Mouse (Mus musculus): Measurements from ENCODE around the gene Cdkl3. TPM values are rescaled to one million over a fixed set of nuclear protein-coding genes. Genes with fewer than 3 reads are reported as not detected.

Cdkl3 gene
- polyA plus RNA-seq, 1 experiment, result 1.8 TPM

DNA sequence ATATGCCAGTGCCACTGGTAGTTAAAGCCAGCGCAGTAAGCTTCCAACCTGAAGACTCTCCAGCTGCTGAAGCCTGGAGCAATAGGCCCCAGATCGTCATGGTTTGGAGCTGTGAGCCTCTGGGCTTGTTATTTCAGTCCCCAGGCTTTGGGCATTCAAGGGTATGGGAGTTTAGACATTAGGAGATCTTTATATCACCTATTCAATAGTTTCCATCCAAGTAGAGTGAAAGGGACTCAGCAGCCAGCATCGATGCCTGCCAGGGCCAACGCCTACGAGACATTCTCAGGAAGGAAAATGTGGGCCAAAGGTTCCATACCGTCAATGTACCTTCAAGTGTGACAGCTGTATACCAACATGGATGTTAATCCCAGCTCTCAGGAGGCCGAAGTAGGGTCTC is 41.7 kb upstream of the Cdkl3 start:
- TF ChIP-seq POLR2A (IDR thresholded peaks at IDR 0.05; ENCODE audit: low read depth, low read length), result no peak
- no peak for TF ChIP-seq CTCF (conservative IDR thresholded peaks at IDR 0.05; ENCODE audit: insufficient read depth, insufficient read length, low read depth, low read length)
- Histone ChIP-seq H3K4me3 (ENCODE audit: insufficient read depth, low read depth, low read length) (no peak overlapping the region), H3K4me1 (ENCODE audit: control insufficient read depth, insufficient read depth, low read length) (no peaks in the 10 kb centered on the region), H3K36me3 (ENCODE audit: control insufficient read depth, insufficient read depth, low read length) (no peaks in the 10 kb centered on the region), H3K27ac (ENCODE audit: insufficient read depth, low read depth, low read length) (no peak overlapping the region), H3K27me3 (replicated peaks; ENCODE audit: control insufficient read depth, insufficient read depth, low read length) (no peaks in the 10 kb centered on the region)
- 91% methylated on average over 7 of the region's 7 CpGs for WGBS
- no peak for DNase-seq

DNA sequence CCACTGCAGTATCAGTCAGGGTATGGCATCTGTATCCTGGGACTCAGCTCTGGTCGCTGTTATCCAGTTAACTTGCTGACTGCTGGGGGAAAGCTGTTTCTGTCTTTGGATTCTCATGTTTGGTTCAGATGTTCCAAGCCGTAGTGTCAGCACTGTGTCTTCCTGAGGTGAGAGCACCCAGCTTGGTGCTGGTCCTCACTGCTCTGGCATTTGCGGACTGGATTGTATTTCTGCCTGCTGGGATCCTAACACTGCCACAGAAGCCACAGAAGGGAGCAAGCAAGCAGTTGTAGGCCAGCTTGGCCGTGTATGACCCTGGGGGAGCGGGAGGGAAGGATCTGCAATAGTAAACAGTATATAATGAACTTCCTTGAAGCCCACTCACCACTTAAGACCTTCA is 37.4 kb upstream of the Cdkl3 start:
- TF ChIP-seq POLR2A (IDR thresholded peaks at IDR 0.05; ENCODE audit: low read depth, low read length) (no peak), CTCF (conservative IDR thresholded peaks at IDR 0.05; ENCODE audit: insufficient read depth, insufficient read length, low read depth, low read length) (no peak)
- Histone ChIP-seq H3K4me1 (ENCODE audit: control insufficient read depth, insufficient read depth, low read length) (no peaks in the 10 kb centered on the region), H3K36me3 (ENCODE audit: control insufficient read depth, insufficient read depth, low read length) (no peaks in the 10 kb centered on the region), H3K27me3 (replicated peaks; ENCODE audit: control insufficient read depth, insufficient read depth, low read length) (no peaks in the 10 kb centered on the region), H3K27ac (ENCODE audit: insufficient read depth, low read depth, low read length) (no peak overlapping the region), H3K4me3 (ENCODE audit: insufficient read depth, low read depth, low read length) (no peak overlapping the region)
- WGBS, result 83% methylated on average over 5 of the region's 5 CpGs
- no peak for DNase-seq

DNA sequence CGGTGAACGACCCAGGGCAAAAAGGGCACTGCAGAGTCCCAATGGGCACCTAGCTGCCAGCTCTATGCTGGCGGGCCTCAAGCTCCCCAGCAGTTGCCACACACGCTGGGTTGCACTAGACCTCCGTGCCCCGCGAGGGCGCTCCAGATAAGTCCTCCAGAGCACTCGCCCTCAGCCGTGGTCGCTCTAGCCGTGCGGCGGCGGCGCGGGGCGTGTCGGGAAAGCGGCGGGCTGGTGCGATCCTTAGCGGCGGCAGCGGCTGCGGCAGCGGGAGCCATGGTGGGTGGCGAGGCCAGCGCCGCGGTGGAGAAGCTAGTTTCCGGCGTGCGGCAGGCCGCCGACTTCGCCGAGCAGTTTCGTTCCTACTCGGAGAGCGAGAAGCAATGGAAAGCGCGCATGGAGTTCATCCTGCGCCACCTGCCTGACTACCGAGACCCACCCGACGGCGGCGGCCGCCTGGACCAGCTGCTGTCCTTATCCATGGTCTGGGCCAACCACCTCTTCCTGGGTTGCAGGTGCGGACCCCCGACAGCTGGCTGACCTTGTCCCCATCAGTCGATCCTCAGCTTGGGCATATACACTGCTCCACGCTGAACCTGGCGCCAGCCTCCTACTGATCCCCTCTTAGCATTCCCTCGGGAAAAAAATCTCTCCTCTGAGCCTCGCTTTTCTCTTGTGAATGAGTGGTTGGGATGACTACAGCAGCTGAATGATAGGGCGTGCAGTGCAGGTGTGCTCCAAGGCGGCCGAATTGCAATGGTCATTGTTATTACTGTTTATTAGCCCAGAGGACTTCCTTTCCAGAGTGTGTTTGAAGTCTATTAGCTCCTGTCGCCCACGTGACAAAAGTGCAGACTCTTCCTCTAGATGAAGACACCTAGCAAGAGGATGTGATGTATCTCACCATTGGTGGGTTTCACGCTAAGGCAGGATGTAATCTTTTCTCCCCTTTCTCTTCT is 36.3 kb upstream of the Cdkl3 start, which contains the start of gene Cdkn2aipnl:
Gene Cdkn2aipnl, plus strand, starts transcription at position 219 of the 959 bp plus-strand sequence.
- DNase-seq, result peak; percentile 97
- Histone ChIP-seq H3K27me3 (replicated peaks; ENCODE audit: control insufficient read depth, insufficient read depth, low read length) (no peaks in the 10 kb centered on the region), H3K36me3 (ENCODE audit: control insufficient read depth, insufficient read depth, low read length) (no peaks in the 10 kb centered on the region), H3K4me1 (ENCODE audit: control insufficient read depth, insufficient read depth, low read length) (no peaks in the 10 kb centered on the region), H3K27ac (ENCODE audit: insufficient read depth, low read depth, low read length) (no peak within 1 kb of the TSS), H3K4me3 (ENCODE audit: insufficient read depth, low read depth, low read length) (peak within 1 kb of the TSS; percentile 71)
- 2% methylated on average over 63 of the region's 63 CpGs for WGBS
- TF ChIP-seq CTCF (conservative IDR thresholded peaks at IDR 0.05; ENCODE audit: insufficient read depth, insufficient read length, low read depth, low read length), result peak; percentile 81
- TF ChIP-seq POLR2A (IDR thresholded peaks at IDR 0.05; ENCODE audit: low read depth, low read length), result no peak

DNA sequence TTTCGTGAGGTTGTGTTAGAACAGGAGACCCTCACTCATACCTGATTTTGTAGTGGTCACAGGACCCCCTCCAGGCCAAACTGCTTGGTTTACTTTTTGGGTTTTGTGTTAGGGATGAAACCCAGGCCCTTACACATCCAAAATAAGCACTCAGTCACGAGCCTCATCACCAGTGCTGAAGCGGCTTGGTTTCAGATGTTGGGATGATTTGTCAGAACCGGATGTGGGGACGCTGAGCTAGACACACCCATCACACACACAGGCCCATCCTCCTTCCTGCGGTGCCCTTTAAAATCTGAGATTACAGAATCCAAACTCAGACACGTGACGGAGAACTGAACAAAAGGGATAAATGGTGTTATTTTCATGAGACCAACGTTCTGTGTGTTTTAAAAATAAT is 35.1 kb upstream of the Cdkl3 start:
- H3K36me3 ChIP-seq (ENCODE audit: control insufficient read depth, insufficient read depth, low read length), result no peaks in the 10 kb centered on the region
- no peak for TF ChIP-seq CTCF (conservative IDR thresholded peaks at IDR 0.05; ENCODE audit: insufficient read depth, insufficient read length, low read depth, low read length)
- TF ChIP-seq POLR2A (IDR thresholded peaks at IDR 0.05; ENCODE audit: low read depth, low read length), result no peak
- no peaks in the 10 kb centered on the region for H3K4me1 ChIP-seq (ENCODE audit: control insufficient read depth, insufficient read depth, low read length)
- DNase-seq, result no peak
- H3K27me3 ChIP-seq (replicated peaks; ENCODE audit: control insufficient read depth, insufficient read depth, low read length), result no peaks in the 10 kb centered on the region
- H3K4me3 ChIP-seq (ENCODE audit: insufficient read depth, low read depth, low read length), result no peak overlapping the region
- H3K27ac ChIP-seq (ENCODE audit: insufficient read depth, low read depth, low read length), result no peak overlapping the region
- 92% methylated on average over 9 of the region's 9 CpGs for WGBS

DNA sequence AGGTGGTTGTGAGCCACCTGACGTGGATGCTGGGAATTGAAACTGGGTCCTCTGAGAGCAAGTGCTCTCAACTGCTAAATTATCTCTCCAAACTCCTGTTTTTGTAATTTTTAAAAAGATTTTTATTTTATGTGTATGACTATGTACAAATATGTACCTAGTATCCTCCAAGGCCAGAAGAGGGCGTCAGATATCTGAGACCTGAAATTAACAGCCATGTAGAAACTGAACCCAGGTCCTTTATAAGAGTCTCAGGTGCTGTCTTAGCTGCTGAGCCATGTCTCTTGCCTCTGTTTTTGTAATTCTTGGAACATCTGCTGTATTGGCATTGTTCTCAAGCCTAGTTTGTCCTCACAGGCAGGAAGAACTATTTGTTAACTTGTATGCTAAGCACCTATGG is 34.5 kb upstream of the Cdkl3 start:
- 92% methylated on average over 2 of the region's 2 CpGs for WGBS

DNA sequence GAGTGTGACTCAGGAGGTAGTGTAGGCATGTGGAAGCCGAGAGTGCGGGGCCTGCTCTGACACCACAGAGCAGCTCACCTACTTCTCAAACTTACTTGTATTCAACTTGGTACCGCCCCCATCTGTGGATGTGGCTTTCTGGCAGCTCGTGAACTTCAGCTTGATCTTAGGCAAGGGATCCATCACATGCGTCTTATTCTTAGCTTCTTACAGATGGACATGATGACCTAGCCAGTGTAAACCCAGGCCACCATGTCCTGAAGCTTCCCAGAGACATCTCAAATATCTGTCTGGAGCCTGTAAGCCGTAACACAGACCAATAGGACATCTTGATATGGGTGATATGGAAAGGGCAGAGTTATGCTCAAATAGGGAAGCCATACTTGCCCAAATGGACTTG is 32.4 kb upstream of the Cdkl3 start:
- 95% methylated on average over 6 of the region's 6 CpGs for WGBS
- no peak overlapping the region for H3K27ac ChIP-seq (ENCODE audit: insufficient read depth, low read depth, low read length)
- DNase-seq, result no peak
- no peaks in the 10 kb centered on the region for H3K36me3 ChIP-seq (ENCODE audit: control insufficient read depth, insufficient read depth, low read length)
- no peak overlapping the region for H3K4me3 ChIP-seq (ENCODE audit: insufficient read depth, low read depth, low read length)
- H3K27me3 ChIP-seq (replicated peaks; ENCODE audit: control insufficient read depth, insufficient read depth, low read length), result no peaks in the 10 kb centered on the region
- H3K4me1 ChIP-seq (ENCODE audit: control insufficient read depth, insufficient read depth, low read length), result no peaks in the 10 kb centered on the region
- TF ChIP-seq CTCF (conservative IDR thresholded peaks at IDR 0.05; ENCODE audit: insufficient read depth, insufficient read length, low read depth, low read length) (no peak), POLR2A (IDR thresholded peaks at IDR 0.05; ENCODE audit: low read depth, low read length) (no peak)

More for the DNA sequence above, 34.5 kb upstream of the Cdkl3 start:
- Histone ChIP-seq H3K4me3 (ENCODE audit: insufficient read depth, low read depth, low read length) (no peak overlapping the region), H3K27ac (ENCODE audit: insufficient read depth, low read depth, low read length) (no peak overlapping the region), H3K4me1 (ENCODE audit: control insufficient read depth, insufficient read depth, low read length) (no peaks in the 10 kb centered on the region), H3K36me3 (ENCODE audit: control insufficient read depth, insufficient read depth, low read length) (no peaks in the 10 kb centered on the region), H3K27me3 (replicated peaks; ENCODE audit: control insufficient read depth, insufficient read depth, low read length) (no peaks in the 10 kb centered on the region)
- DNase-seq, result no peak
- no peak for TF ChIP-seq POLR2A (IDR thresholded peaks at IDR 0.05; ENCODE audit: low read depth, low read length)
- TF ChIP-seq CTCF (conservative IDR thresholded peaks at IDR 0.05; ENCODE audit: insufficient read depth, insufficient read length, low read depth, low read length), result no peak

DNA sequence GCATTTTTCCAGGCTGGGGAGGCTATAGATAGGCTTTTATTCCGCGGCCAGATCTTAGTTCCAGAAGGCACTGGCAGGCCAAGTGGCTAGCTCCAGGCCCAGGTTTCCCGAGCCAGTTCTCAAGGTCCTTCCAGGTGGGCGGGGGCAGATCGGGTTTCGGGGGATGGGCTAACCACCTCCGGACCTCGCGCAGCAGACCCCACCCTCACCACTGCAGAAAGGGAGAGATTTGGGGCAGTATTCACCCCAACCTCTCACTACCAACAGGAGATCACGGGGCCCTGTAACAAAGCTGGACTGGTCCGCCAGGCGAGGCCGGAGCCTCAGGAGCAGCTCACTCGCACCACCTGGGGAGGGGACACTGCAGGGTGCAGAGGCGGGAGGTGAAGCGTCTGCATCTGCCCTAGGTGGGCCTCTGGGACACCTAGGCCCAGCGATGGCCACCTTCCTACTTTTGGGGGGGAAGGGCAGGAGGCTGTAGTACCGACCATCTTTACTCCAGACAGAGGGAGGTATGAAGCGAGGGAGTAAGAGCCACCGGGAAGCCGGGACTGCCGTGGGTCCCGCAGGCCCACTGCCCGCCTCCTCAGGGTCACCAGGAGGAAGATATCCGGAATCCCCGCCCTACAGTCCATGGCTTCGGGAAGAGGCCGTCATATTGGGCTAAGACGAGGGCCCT is 4.3 kb upstream of the Cdkl3 start:
- peaks cover 2% of the 10 kb centered on the region for H3K36me3 ChIP-seq (ENCODE audit: control insufficient read depth, insufficient read depth, low read length)
- peaks cover 14% of the 10 kb centered on the region; the same call in 1 of the 2 replicates for H3K4me1 ChIP-seq (ENCODE audit: control insufficient read depth, insufficient read depth, low read length)
- peak; percentile 79 for DNase-seq
- peak overlapping the region; percentile 98 for H3K4me3 ChIP-seq (ENCODE audit: insufficient read depth, low read depth, low read length)
- TF ChIP-seq POLR2A (IDR thresholded peaks at IDR 0.05; ENCODE audit: low read depth, low read length) (no peak), CTCF (conservative IDR thresholded peaks at IDR 0.05; ENCODE audit: insufficient read depth, insufficient read length, low read depth, low read length) (no peak)
- H3K27ac ChIP-seq (ENCODE audit: insufficient read depth, low read depth, low read length), result peak overlapping the region; percentile 98
- H3K27me3 ChIP-seq (replicated peaks; ENCODE audit: control insufficient read depth, insufficient read depth, low read length), result no peaks in the 10 kb centered on the region
- whole genome bisulfite sequencing, result under 1% methylated on average over 29 of the region's 29 CpGs

All from kidney, adult 2 months (tissue).